Mouse (Mus musculus) regulatory T cell (primary cell): ENCODE results near the gene Ap5m1.

Source experiments
- in situ Hi-C: fragments of 300-600 bp; cut with MboI, MseI; formaldehyde crosslinking; loops from one replicate; pipeline ENCODE4 v1.15.1; 2025; ENCODE audit warnings: high pct_unique_total_duplicates

The Ap5m1 gene

DNA sequence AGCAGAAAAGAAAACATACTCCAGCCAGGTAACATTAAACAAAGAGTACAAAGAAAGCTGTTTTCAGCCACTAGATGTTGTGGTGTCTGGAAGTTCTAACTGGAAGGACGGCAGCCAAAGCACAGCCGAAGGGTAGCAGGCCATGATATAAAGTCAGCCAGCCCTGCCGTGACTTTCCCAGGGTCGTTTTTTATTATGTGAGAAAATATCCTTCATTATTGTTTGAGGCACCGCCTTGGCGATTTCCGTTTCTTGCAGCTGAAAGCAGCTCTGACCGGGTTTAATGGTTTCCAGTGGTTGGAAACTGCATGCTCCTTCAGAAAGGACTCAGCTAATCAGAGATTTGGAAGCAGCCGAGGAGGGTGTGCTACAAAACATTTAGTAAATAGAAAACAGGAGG, 55.8 kb downstream of the Ap5m1 start:
- in situ Hi-C loops: no loop called here

DNA sequence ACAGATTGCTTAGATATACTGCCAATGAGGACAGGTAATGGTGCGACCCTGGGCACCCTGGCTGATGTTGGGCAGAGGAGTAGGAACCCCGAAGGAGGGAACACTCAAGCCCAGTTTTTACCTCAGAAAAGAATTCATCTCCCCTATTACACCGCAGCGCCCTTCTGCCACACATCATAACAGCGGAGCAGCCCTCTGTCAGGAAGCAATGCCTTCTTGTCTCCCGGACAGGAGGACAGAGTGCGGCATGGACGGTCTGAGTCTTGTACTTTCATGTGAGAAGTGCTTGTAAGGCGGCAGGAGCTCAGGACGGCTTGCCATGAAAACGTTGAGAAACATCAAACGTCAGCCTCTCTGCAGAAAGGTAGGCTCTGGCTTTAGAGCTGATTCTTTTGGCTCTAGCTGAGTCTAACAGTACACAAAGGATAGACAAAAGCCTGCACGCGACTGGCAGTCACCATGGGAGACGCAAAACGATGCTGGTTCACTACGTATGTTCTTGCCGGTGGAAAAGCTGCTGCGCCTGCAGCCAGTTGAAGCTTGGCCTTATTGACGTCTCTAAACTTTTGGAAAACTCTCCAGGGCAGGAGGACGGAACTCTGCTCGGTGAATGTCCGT, 61.4 kb downstream of the Ap5m1 start:
- in situ Hi-C loops: no loop called here

GRCm38 (mm10) chr14:49128544-49129263, 62.8 kb downstream of the Ap5m1 start:
- in situ Hi-C loops: no loop called here

- in situ Hi-C loops: no loop called here
Measured at GRCm38 (mm10) chr14:49132391-49132790, 66.5 kb downstream of the Ap5m1 start.

DNA sequence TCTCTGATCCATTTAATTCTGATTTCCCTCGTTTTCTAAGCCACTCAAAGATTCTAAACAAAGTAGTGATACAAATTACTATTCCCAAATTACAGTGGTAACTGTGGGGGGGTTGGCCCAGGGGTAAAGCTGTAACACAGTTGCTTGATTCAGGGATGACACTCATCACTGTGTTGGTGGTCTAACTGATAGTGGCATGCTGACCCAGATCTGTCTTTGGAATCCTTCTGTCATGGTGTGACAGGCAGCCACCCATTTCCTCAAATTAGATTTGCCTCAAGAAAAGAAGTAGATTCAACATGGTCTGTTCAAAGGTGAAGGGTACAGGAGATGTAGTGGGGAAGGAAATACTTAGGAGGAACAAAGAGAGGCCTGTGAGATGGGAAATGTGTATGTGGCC, 72.3 kb downstream of the Ap5m1 start:
- in situ Hi-C loops: no loop called here

- in situ Hi-C loops: no loop called here
Measured at GRCm38 (mm10) chr14:49140756-49141155, 74.9 kb downstream of the Ap5m1 start.
